Mouse (Mus musculus): ENCODE measurements around the gene Selenbp2. TPM values are rescaled to one million over a fixed set of nuclear protein-coding genes. Genes with fewer than 3 reads are reported as not detected.
"Not testable (repeated sequence)": the region's sequence is repeated elsewhere in the genome, so short reads cannot be mapped to it uniquely, and the experiment has no call there.

Gene Selenbp2
- polyA plus RNA-seq (2015; fragmentation: Nextera tagmentation; extraction: Ambion mirVana) = 7.5 and 8.5 TPM in 2 replicates

- ATAC-seq (ENCODE audit: borderline replicate concordance, extremely low read depth, low FRiP score, low TSS enrichment) = peak; percentile 67
These were observed at the start of gene Selenbp2 for GRCm38 (mm10) chr3:94693329-94693825. Selenbp2 (plus strand) TSS chr3:94693556.

GRCm38 (mm10) chr3:94648755-94649590, 44.4 kb upstream of the Selenbp2 start:
- peaks cover 13% of the 10 kb centered on the region for H3K4me1 ChIP-seq
- WGBS = 11% methylated on average over 6 of the region's 6 CpGs
- peak; percentile 82 for ATAC-seq (ENCODE audit: borderline replicate concordance, extremely low read depth, low FRiP score, low TSS enrichment)
- H3K4me2 ChIP-seq = no peak overlapping the region; the same call in 1 of the 2 replicates
- H3K27me3 ChIP-seq = no peaks in the 10 kb centered on the region
- peak overlapping the region; percentile 87 for H3K27ac ChIP-seq
- H3K36me3 ChIP-seq = no peaks in the 10 kb centered on the region
- no peak overlapping the region for H3K4me3 ChIP-seq
- no peaks in the 10 kb centered on the region for H3K9me3 ChIP-seq
- no peak overlapping the region for H3K9ac ChIP-seq

More at GRCm38 (mm10) chr3:94693329-94693825, at the start of gene Selenbp2:
- no peaks in the 10 kb centered on the region for H3K27me3 ChIP-seq
- peak within 1 kb of the TSS; percentile 66 for H3K27ac ChIP-seq
- peaks cover 14% of the 10 kb centered on the region; the same call in 1 of the 2 replicates for H3K4me1 ChIP-seq
- H3K36me3 ChIP-seq = no peaks in the 10 kb centered on the region
- no peaks in the 10 kb centered on the region for H3K9me3 ChIP-seq
- WGBS = 23% methylated on average over 5 of the region's 5 CpGs
- no peak within 1 kb of the TSS for H3K9ac ChIP-seq
- H3K4me2 ChIP-seq = 0 out of 2 replicates have a peak within 1 kb of the TSS, but pooled peaks have one; percentile 5
- H3K4me3 ChIP-seq = no peak within 1 kb of the TSS

GRCm38 (mm10) chr3:94650409-94650808, 42.9 kb upstream of the Selenbp2 start:
- Histone ChIP-seq H3K27me3 (no peaks in the 10 kb centered on the region), H3K36me3 (no peaks in the 10 kb centered on the region), H3K27ac (peak overlapping the region; percentile 87), H3K4me2 (no peak overlapping the region), H3K9ac (no peak overlapping the region), H3K9me3 (no peaks in the 10 kb centered on the region), H3K4me1 (peaks cover 13% of the 10 kb centered on the region), H3K4me3 (no peak overlapping the region)
- WGBS = 55% methylated on average over 7 of the region's 7 CpGs
- ATAC-seq (ENCODE audit: borderline replicate concordance, extremely low read depth, low FRiP score, low TSS enrichment) = peak; percentile 23

- H3K4me1 ChIP-seq = peaks cover 10% of the 10 kb centered on the region
- not testable (repeated sequence) for H3K9ac ChIP-seq; H3K4me3 ChIP-seq; H3K27ac ChIP-seq; ATAC-seq (ENCODE audit: borderline replicate concordance, extremely low read depth, low FRiP score, low TSS enrichment); H3K27me3 ChIP-seq; H3K4me2 ChIP-seq; H3K9me3 ChIP-seq; H3K36me3 ChIP-seq
- WGBS = 65% methylated on average over 1 of the region's 1 CpGs
These were observed 39.4 kb upstream of the Selenbp2 start for GRCm38 (mm10) chr3:94653967-94654366.

GRCm38 (mm10) chr3:94657852-94658739, 35.3 kb upstream of the Selenbp2 start:
- not testable (repeated sequence) for H3K36me3 ChIP-seq, H3K9me3 ChIP-seq, H3K4me1 ChIP-seq, H3K27me3 ChIP-seq, H3K27ac ChIP-seq
- WGBS = 3% methylated on average over 22 of the region's 47 CpGs
- ATAC-seq (ENCODE audit: borderline replicate concordance, extremely low read depth, low FRiP score, low TSS enrichment) = peak; percentile 50
- Histone ChIP-seq H3K4me3 (peak overlapping the region; percentile 45), H3K9ac (peak overlapping the region; percentile 44), H3K4me2 (peak overlapping the region; percentile 70)

GRCm38 (mm10) chr3:94658740-94659095, 34.6 kb upstream of the Selenbp2 start, which contains the start of gene Tuft1:
Tuft1 (minus strand) TSS chr3:94658872.
- H3K36me3 ChIP-seq, H3K4me1 ChIP-seq, H3K9me3 ChIP-seq, H3K27me3 ChIP-seq: not testable (repeated sequence)
- Histone ChIP-seq H3K9ac (peak within 1 kb of the TSS; percentile 44), H3K27ac (peak within 1 kb of the TSS; percentile 84), H3K4me2 (peak within 1 kb of the TSS; percentile 70), H3K4me3 (peak within 1 kb of the TSS; percentile 45)
- WGBS = under 1% methylated on average over 20 of the region's 33 CpGs
- peak; percentile 92 for ATAC-seq (ENCODE audit: borderline replicate concordance, extremely low read depth, low FRiP score, low TSS enrichment)

- H3K27me3 ChIP-seq, H3K9ac ChIP-seq, H3K36me3 ChIP-seq, H3K9me3 ChIP-seq, H3K4me1 ChIP-seq: not testable (repeated sequence)
- peak overlapping the region; percentile 84 for H3K27ac ChIP-seq
- 0 out of 2 replicates have a peak overlapping the region, but pooled peaks have one; percentile 5 for H3K4me3 ChIP-seq
- WGBS = 28% methylated on average over 7 of the region's 10 CpGs
- peak overlapping the region; percentile 44 for H3K4me2 ChIP-seq
- peak; percentile 81 for ATAC-seq (ENCODE audit: borderline replicate concordance, extremely low read depth, low FRiP score, low TSS enrichment)
These were observed 34.1 kb upstream of the Selenbp2 start for GRCm38 (mm10) chr3:94659142-94659748.

- not testable (repeated sequence) for ATAC-seq (ENCODE audit: borderline replicate concordance, extremely low read depth, low FRiP score, low TSS enrichment); H3K36me3 ChIP-seq
- WGBS = 76% methylated on average over 2 of the region's 2 CpGs
These were observed 32.5 kb upstream of the Selenbp2 start for GRCm38 (mm10) chr3:94660841-94661240.

GRCm38 (mm10) chr3:94665060-94665802, 28.1 kb upstream of the Selenbp2 start:
- 48% methylated on average over 5 of the region's 5 CpGs for WGBS
- not testable (repeated sequence) for H3K4me2 ChIP-seq; H3K4me1 ChIP-seq; H3K9ac ChIP-seq; ATAC-seq (ENCODE audit: borderline replicate concordance, extremely low read depth, low FRiP score, low TSS enrichment); H3K27me3 ChIP-seq; H3K4me3 ChIP-seq; H3K9me3 ChIP-seq; H3K27ac ChIP-seq; H3K36me3 ChIP-seq

More at GRCm38 (mm10) chr3:94660841-94661240, 32.5 kb upstream of the Selenbp2 start:
- not testable (repeated sequence) for H3K4me1 ChIP-seq, H3K27ac ChIP-seq, H3K4me3 ChIP-seq, H3K4me2 ChIP-seq, H3K9me3 ChIP-seq, H3K9ac ChIP-seq, H3K27me3 ChIP-seq

- H3K4me1 ChIP-seq, H3K4me2 ChIP-seq, H3K9ac ChIP-seq, H3K9me3 ChIP-seq, H3K36me3 ChIP-seq, H3K27me3 ChIP-seq, H3K27ac ChIP-seq, H3K4me3 ChIP-seq: not testable (repeated sequence)
- ATAC-seq (ENCODE audit: borderline replicate concordance, extremely low read depth, low FRiP score, low TSS enrichment) = 0 out of 2 replicates have a peak, but pooled peaks have one; percentile 47
- 7% methylated on average over 7 of the region's 7 CpGs for WGBS
These were observed 27.5 kb upstream of the Selenbp2 start for GRCm38 (mm10) chr3:94665896-94666295.

GRCm38 (mm10) chr3:94675101-94675500, 18.3 kb upstream of the Selenbp2 start:
- ATAC-seq (ENCODE audit: borderline replicate concordance, extremely low read depth, low FRiP score, low TSS enrichment); H3K9me3 ChIP-seq; H3K36me3 ChIP-seq; H3K27me3 ChIP-seq; H3K4me2 ChIP-seq; H3K4me1 ChIP-seq; H3K9ac ChIP-seq; H3K27ac ChIP-seq; H3K4me3 ChIP-seq: not testable (repeated sequence)
- 69% methylated on average over 9 of the region's 9 CpGs for WGBS

Measured in lung, embryonic 15.5 days (tissue).